Mouse (Mus musculus) lung, embryonic 15.5 days (tissue): ENCODE data around the gene Mcf2l. TPM values are rescaled to one million over a fixed set of nuclear protein-coding genes. Genes with fewer than 3 reads are reported as not detected.

Experiments used
- ATAC-seq: fragments of 200-750 bp; cut with Nextera tagmentation; 2 replicates; pipeline ENCODE4 v1.8.0; 2017; ENCODE audit warnings: moderate number of reproducible peaks, borderline replicate concordance; ENCODE audit not compliant: low FRiP score, low TSS enrichment; ENCODE audit errors: extremely low read depth
- H3K27ac ChIP-seq: fragments of 300-500 bp; sonication (generic); 2 replicates; pipeline ENCODE4 v1.5.1; 2015; ENCODE audit warnings: moderate library complexity, mild to moderate bottlenecking, inconsistent platforms
- H3K27me3 ChIP-seq: fragments of 300-500 bp; sonication (generic); 2 replicates; pipeline ENCODE4 v1.6.1; 2015; ENCODE audit warnings: inconsistent platforms
- H3K36me3 ChIP-seq: fragments of 300-500 bp; sonication (generic); 2 replicates; pipeline ENCODE4 v1.6.1; 2015; ENCODE audit warnings: inconsistent platforms
- H3K4me1 ChIP-seq: fragments of 300-500 bp; sonication (generic); 2 replicates; pipeline ENCODE4 v1.6.1; 2015; ENCODE audit warnings: inconsistent platforms
- H3K4me2 ChIP-seq: fragments of 300-500 bp; sonication (generic); 2 replicates; pipeline ENCODE4 v1.6.1; 2015; ENCODE audit warnings: inconsistent platforms, mild to moderate bottlenecking, moderate library complexity
- H3K4me3 ChIP-seq: fragments of 300-500 bp; sonication (generic); 2 replicates; pipeline ENCODE4 v1.5.1; 2015; ENCODE audit warnings: mild to moderate bottlenecking, inconsistent platforms
- H3K9ac ChIP-seq: fragments of 300-500 bp; sonication (generic); 2 replicates; pipeline ENCODE4 v1.6.1; 2015; ENCODE audit warnings: inconsistent platforms
- H3K9me3 ChIP-seq: fragments of 300-500 bp; sonication (generic); 2 replicates; pipeline ENCODE4 v1.6.1; 2016; ENCODE audit warnings: inconsistent platforms
- WGBS: fragments of 180-500 bp; shearing (Covaris S2); methylation state at CpG from one replicate; pipeline ENCODE4 v1.1.7; 2015; 5-methylcytosine and 5-hydroxymethylcytosine counted together
- polyA plus RNA-seq: library from polyadenylated mRNA; unstranded; fragments of >200 nt; fragmentation: Nextera tagmentation; extraction: Ambion mirVana; gene quantifications from 2 replicates; pipeline ENCODE4 v1.2.1, GENCODE M21; 2015

The Mcf2l gene
- polyA plus RNA-seq, 1 experiment from 2014 or later: 12.0 TPM

GRCm38 (mm10) chr8:12917029-12917428 is 43.4 kb downstream of the Mcf2l start:
- 81% methylated on average over 3 of the region's 3 CpGs for WGBS
- H3K9ac ChIP-seq: no peak overlapping the region
- H3K4me3 ChIP-seq: no peak overlapping the region
- ATAC-seq: no peak
- H3K27me3 ChIP-seq: no peaks in the 10 kb centered on the region
- no peak overlapping the region for H3K27ac ChIP-seq
- no peaks in the 10 kb centered on the region for H3K9me3 ChIP-seq
- no peak overlapping the region for H3K4me2 ChIP-seq
- peaks cover 13% of the 10 kb centered on the region for H3K4me1 ChIP-seq
- H3K36me3 ChIP-seq: no peaks in the 10 kb centered on the region

- H3K27ac ChIP-seq: no peak overlapping the region
- ATAC-seq: no peak
- no peak overlapping the region for H3K4me2 ChIP-seq
- WGBS: 67% methylated on average over 4 of the region's 4 CpGs
- no peak overlapping the region for H3K4me3 ChIP-seq
- peaks cover 13% of the 10 kb centered on the region for H3K4me1 ChIP-seq
- no peak overlapping the region for H3K9ac ChIP-seq
- H3K9me3 ChIP-seq: no peaks in the 10 kb centered on the region
- no peaks in the 10 kb centered on the region for H3K27me3 ChIP-seq
- no peaks in the 10 kb centered on the region for H3K36me3 ChIP-seq
Measured at GRCm38 (mm10) chr8:12917831-12918230, 44.2 kb downstream of the Mcf2l start.

- Histone ChIP-seq H3K9me3 (no peaks in the 10 kb centered on the region), H3K27me3 (no peaks in the 10 kb centered on the region), H3K4me3 (no peak overlapping the region), H3K36me3 (no peaks in the 10 kb centered on the region), H3K9ac (no peak overlapping the region), H3K4me2 (no peak overlapping the region), H3K4me1 (peaks cover 7% of the 10 kb centered on the region; the same call in 1 of the 2 replicates), H3K27ac (no peak overlapping the region)
- no peak for ATAC-seq
- 89% methylated on average over 4 of the region's 4 CpGs for WGBS
Measured at GRCm38 (mm10) chr8:12920599-12920998, 47.0 kb downstream of the Mcf2l start.

GRCm38 (mm10) chr8:12925051-12925450 is 51.4 kb downstream of the Mcf2l start:
- 77% methylated on average over 8 of the region's 8 CpGs for WGBS
- no peaks in the 10 kb centered on the region for H3K9me3 ChIP-seq
- H3K4me2 ChIP-seq: no peak overlapping the region
- no peak overlapping the region for H3K9ac ChIP-seq
- peak overlapping the region; percentile 74; the same call in 1 of the 2 replicates for H3K27ac ChIP-seq
- H3K4me1 ChIP-seq: peaks cover 23% of the 10 kb centered on the region
- no peaks in the 10 kb centered on the region for H3K27me3 ChIP-seq
- no peak overlapping the region for H3K4me3 ChIP-seq
- H3K36me3 ChIP-seq: no peaks in the 10 kb centered on the region
- no peak for ATAC-seq

- peak overlapping the region; percentile 43 for H3K4me2 ChIP-seq
- peak; percentile 62 for ATAC-seq
- 33% methylated on average over 13 of the region's 13 CpGs for WGBS
Measured at GRCm38 (mm10) chr8:12925941-12926381, 52.4 kb downstream of the Mcf2l start.

GRCm38 (mm10) chr8:12927204-12927983 is 53.8 kb downstream of the Mcf2l start:
- no peak for ATAC-seq
- Histone ChIP-seq H3K4me3 (no peak overlapping the region), H3K36me3 (no peaks in the 10 kb centered on the region), H3K9me3 (no peaks in the 10 kb centered on the region), H3K27ac (no peak overlapping the region), H3K9ac (no peak overlapping the region), H3K27me3 (no peaks in the 10 kb centered on the region), H3K4me1 (peaks cover 47% of the 10 kb centered on the region), H3K4me2 (peak overlapping the region; percentile 43)
- 51% methylated on average over 7 of the region's 7 CpGs for WGBS

More at GRCm38 (mm10) chr8:12925941-12926381, 52.4 kb downstream of the Mcf2l start:
- H3K4me3 ChIP-seq: peak overlapping the region; percentile 12
- H3K36me3 ChIP-seq: no peaks in the 10 kb centered on the region
- no peaks in the 10 kb centered on the region for H3K27me3 ChIP-seq
- no peak overlapping the region for H3K9ac ChIP-seq
- H3K27ac ChIP-seq: peak overlapping the region; percentile 74
- H3K4me1 ChIP-seq: peaks cover 32% of the 10 kb centered on the region
- no peaks in the 10 kb centered on the region for H3K9me3 ChIP-seq

GRCm38 (mm10) chr8:12928033-12928432 is 54.4 kb downstream of the Mcf2l start:
- Histone ChIP-seq H3K36me3 (no peaks in the 10 kb centered on the region), H3K9me3 (no peaks in the 10 kb centered on the region), H3K27me3 (no peaks in the 10 kb centered on the region), H3K27ac (no peak overlapping the region), H3K4me2 (peak overlapping the region; percentile 26; the same call in 1 of the 2 replicates), H3K4me1 (peaks cover 48% of the 10 kb centered on the region), H3K9ac (no peak overlapping the region), H3K4me3 (no peak overlapping the region)
- 83% methylated on average over 8 of the region's 8 CpGs for WGBS
- ATAC-seq: no peak

- no peak overlapping the region for H3K4me2 ChIP-seq
- H3K27ac ChIP-seq: peak overlapping the region; percentile 35; the same call in 1 of the 2 replicates
- H3K4me1 ChIP-seq: peaks cover 51% of the 10 kb centered on the region
- WGBS: 63% methylated on average over 5 of the region's 5 CpGs
- no peak for ATAC-seq
- no peaks in the 10 kb centered on the region for H3K9me3 ChIP-seq
- no peak overlapping the region for H3K4me3 ChIP-seq
- no peaks in the 10 kb centered on the region for H3K36me3 ChIP-seq
- H3K9ac ChIP-seq: no peak overlapping the region
- no peaks in the 10 kb centered on the region for H3K27me3 ChIP-seq
Measured at GRCm38 (mm10) chr8:12928931-12929330, 55.3 kb downstream of the Mcf2l start.

- peaks cover 61% of the 10 kb centered on the region for H3K4me1 ChIP-seq
- no peaks in the 10 kb centered on the region for H3K9me3 ChIP-seq
- no peak overlapping the region for H3K4me3 ChIP-seq
- 15% methylated on average over 5 of the region's 5 CpGs for WGBS
- no peak overlapping the region for H3K9ac ChIP-seq
- peak overlapping the region; percentile 85 for H3K27ac ChIP-seq
- H3K27me3 ChIP-seq: no peaks in the 10 kb centered on the region
- ATAC-seq: no peak
- peak overlapping the region; percentile 25; the same call in 1 of the 2 replicates for H3K4me2 ChIP-seq
- H3K36me3 ChIP-seq: no peaks in the 10 kb centered on the region
Measured at GRCm38 (mm10) chr8:12930290-12930689, 56.7 kb downstream of the Mcf2l start.

GRCm38 (mm10) chr8:12931426-12931825 is 57.8 kb downstream of the Mcf2l start:
- 42% methylated on average over 11 of the region's 11 CpGs for WGBS
- no peaks in the 10 kb centered on the region for H3K36me3 ChIP-seq
- H3K4me1 ChIP-seq: peaks cover 63% of the 10 kb centered on the region
- H3K9me3 ChIP-seq: no peaks in the 10 kb centered on the region
- no peak for ATAC-seq
- H3K27me3 ChIP-seq: no peaks in the 10 kb centered on the region
- no peak overlapping the region for H3K4me3 ChIP-seq
- H3K4me2 ChIP-seq: peak overlapping the region; percentile 39
- no peak overlapping the region; the same call in 1 of the 2 replicates for H3K9ac ChIP-seq
- H3K27ac ChIP-seq: peak overlapping the region; percentile 85

- Histone ChIP-seq H3K27me3 (no peaks in the 10 kb centered on the region), H3K9ac (no peak overlapping the region), H3K4me1 (peaks cover 61% of the 10 kb centered on the region), H3K9me3 (no peaks in the 10 kb centered on the region), H3K4me2 (no peak overlapping the region), H3K4me3 (no peak overlapping the region), H3K27ac (no peak overlapping the region), H3K36me3 (no peaks in the 10 kb centered on the region)
- 72% methylated on average over 8 of the region's 8 CpGs for WGBS
- no peak for ATAC-seq
Measured at GRCm38 (mm10) chr8:12932520-12932919, 58.9 kb downstream of the Mcf2l start.

GRCm38 (mm10) chr8:12933765-12934164 is 60.2 kb downstream of the Mcf2l start:
- H3K36me3 ChIP-seq: no peaks in the 10 kb centered on the region
- ATAC-seq: no peak
- no peak overlapping the region for H3K4me3 ChIP-seq
- H3K9me3 ChIP-seq: no peaks in the 10 kb centered on the region
- H3K9ac ChIP-seq: no peak overlapping the region
- H3K27ac ChIP-seq: 0 out of 2 replicates have a peak overlapping the region, but pooled peaks have one; percentile 39
- no peak overlapping the region for H3K4me2 ChIP-seq
- H3K27me3 ChIP-seq: no peaks in the 10 kb centered on the region
- H3K4me1 ChIP-seq: peaks cover 54% of the 10 kb centered on the region
- 54% methylated on average over 3 of the region's 3 CpGs for WGBS
